Mouse (Mus musculus) embryonic stem cell, embryonic (primary cell): ENCODE results near the gene Mrpl4.

ENCODE experiments used
- CTCF ChIA-PET, 4 experiments: fragments of 300-600 bp in 2 of 4; fragments of 350-600 bp in 2 of 4; sonication (Branson Sonifier 250); formaldehyde crosslinking; loops; one replicate each; lab custom pipeline; 2022; ENCODE audit warnings: inconsistent platforms in 2 of 4; lab: Charles Lee
- POLR2A ChIA-PET, 4 experiments: fragments of 300-600 bp in 2 of 4; fragments of 350-600 bp in 2 of 4; sonication (Branson Sonifier 250); formaldehyde crosslinking; loops; one replicate each; lab custom pipeline; 2022; ENCODE audit warnings: antibody characterized with exemption in 4 of 4, inconsistent platforms in 1 of 4; lab: Charles Lee

Gene Mrpl4

GRCm38 (mm10) chr9:20976961-20977689 lies 25.4 kb upstream of the Mrpl4 start:
- ChIA-PET CTCF (interaction anchor here in 2 of 4 experiments (0.7 to 1.4 kb wide), 5 partner anchors 18 to 88 kb away, joined by 3 to 11 read pairs (median 3); partner anchors contain the start of genes Dnmt1 (in 1 of the 2), Eif3g (in 1 of the 2) and Icam4 (in 1 of the 2)), POLR2A (interaction anchor here in 3 of 4 experiments (0.8 to 22.4 kb wide), 27 partner anchors 12 to 314 kb away, joined by 3 to 411 read pairs (median 8); partner anchors contain the start of genes Mrpl4 (in 3 of the 3), Gm38431 (in 2 of the 3), Icam1 (in 2 of the 3) and Raver1 (in 2 of the 3))

- ChIA-PET POLR2A (interaction anchor here (0.5 to 22.4 kb wide), 76 partner anchors 8 to 458 kb away, joined by 3 to 411 read pairs (median 5); partner anchors contain the start of genes Eif3g (in 3 of the 4), Icam1 (in 3 of the 4), Mrpl4 (in 3 of the 4) and Dnmt1 (in 2 of the 4)), CTCF (interaction anchor here in 3 of 4 experiments (0.6 to 1.6 kb wide), 13 partner anchors 17 to 368 kb away, joined by 3 to 6 read pairs (median 3); partner anchors contain the start of genes Eif3g (in 1 of the 3), Pin1 (in 1 of the 3) and Ubl5 (in 1 of the 3))
These were observed 24.0 kb upstream of the Mrpl4 start for GRCm38 (mm10) chr9:20978409-20979095.

- POLR2A ChIA-PET: interaction anchor here (0.6 to 22.4 kb wide), 74 partner anchors 8 to 458 kb away, joined by 3 to 411 read pairs (median 5); partner anchors contain the start of genes Icam1 (in 3 of the 4), Mrpl4 (in 3 of the 4), Dnmt1 (in 2 of the 4) and Eif3g (in 2 of the 4)
- CTCF ChIA-PET: interaction anchor here in 3 of 4 experiments (0.6 to 1.6 kb wide), 14 partner anchors 16 to 369 kb away, joined by 3 to 6 read pairs (median 3); partner anchors contain the start of genes Eif3g (in 1 of the 3), Pin1 (in 1 of the 3) and Ubl5 (in 1 of the 3)
These were observed 23.4 kb upstream of the Mrpl4 start for GRCm38 (mm10) chr9:20979181-20979580.

GRCm38 (mm10) chr9:20979769-20980168 lies 22.8 kb upstream of the Mrpl4 start:
- ChIA-PET POLR2A (interaction anchor here (0.6 to 22.4 kb wide), 41 partner anchors 9 to 511 kb away, joined by 3 to 411 read pairs (median 7); partner anchors contain the start of genes Icam1 (in 3 of the 4), Dnmt1 (in 2 of the 4), Angptl6 (in 1 of the 4) and Eif3g (in 1 of the 4)), CTCF (interaction anchor here in 2 of 4 experiments (0.9 to 1.4 kb wide), 5 partner anchors 16 to 328 kb away, joined by 3 to 4 read pairs (median 3); partner anchors contain the start of genes Eif3g (in 1 of the 2) and Pin1 (in 1 of the 2))

GRCm38 (mm10) chr9:20982171-20982570 lies 20.4 kb upstream of the Mrpl4 start:
- CTCF ChIA-PET: interaction anchor here in 1 of 4 experiments (0.6 kb wide), 1 partner anchor 187 kb away, joined by 3 read pairs; no protein-coding TSS in a partner anchor
- POLR2A ChIA-PET: interaction anchor here in 3 of 4 experiments (0.6 to 22.4 kb wide), 28 partner anchors 8 to 339 kb away, joined by 3 to 411 read pairs (median 4); partner anchors contain the start of genes Dnmt1 (in 2 of the 3), Icam1 (in 2 of the 3), Mrpl4 (in 2 of the 3) and Ppan (in 2 of the 3)

GRCm38 (mm10) chr9:20983169-20983568 lies 19.4 kb upstream of the Mrpl4 start:
- CTCF ChIA-PET: interaction anchor here in 1 of 4 experiments (0.8 kb wide), 1 partner anchor 11 kb away, joined by 3 read pairs; no protein-coding TSS in a partner anchor
- POLR2A ChIA-PET: interaction anchor here in 3 of 4 experiments (0.6 to 22.4 kb wide), 26 partner anchors 9 to 241 kb away, joined by 3 to 411 read pairs (median 4); partner anchors contain the start of genes Dnmt1 (in 2 of the 3), Gm38431 (in 2 of the 3), Icam1 (in 2 of the 3) and Raver1 (in 2 of the 3)

GRCm38 (mm10) chr9:20986952-20987686 lies 15.4 kb upstream of the Mrpl4 start:
- ChIA-PET CTCF (interaction anchor here in 3 of 4 experiments (0.6 to 1.7 kb wide), 6 partner anchors 14 to 174 kb away, joined by 3 to 7 read pairs (median 3); no protein-coding TSS in a partner anchor), POLR2A (interaction anchor here (0.6 to 22.4 kb wide), 22 partner anchors 9 to 345 kb away, joined by 3 to 411 read pairs (median 4); partner anchors contain the start of genes Mrpl4 (in 2 of the 4), S1pr2 (in 2 of the 4), Dnmt1 (in 1 of the 4) and Eif3g (in 1 of the 4))

- POLR2A ChIA-PET: interaction anchor here in 3 of 4 experiments (0.6 to 22.4 kb wide), 26 partner anchors 8 to 445 kb away, joined by 3 to 411 read pairs (median 4); partner anchors contain the start of genes Mrpl4 (in 2 of the 3), S1pr2 (in 2 of the 3), Dnmt1 (in 1 of the 3) and Icam1 (in 1 of the 3)
- CTCF ChIA-PET: interaction anchor here (0.5 to 1.7 kb wide), 8 partner anchors 10 to 174 kb away, joined by 3 to 7 read pairs (median 3); no protein-coding TSS in a partner anchor
These were observed 14.6 kb upstream of the Mrpl4 start for GRCm38 (mm10) chr9:20987953-20988352.

GRCm38 (mm10) chr9:20990861-20991260 lies 11.7 kb upstream of the Mrpl4 start:
- ChIA-PET CTCF (interaction anchor here in 2 of 4 experiments (0.5 to 0.7 kb wide), 3 partner anchors 89 to 1632 kb away, joined by 3 to 5 read pairs (median 3); no protein-coding TSS in a partner anchor), POLR2A (interaction anchor here (0.6 to 22.4 kb wide), 17 partner anchors 9 to 113 kb away, joined by 3 to 411 read pairs (median 4); partner anchors contain the start of genes Gm38431 (in 2 of the 4), Raver1 (in 2 of the 4), S1pr2 (in 2 of the 4) and Dnmt1 (in 1 of the 4))

- ChIA-PET CTCF (interaction anchor here in 1 of 4 experiments (0.6 to 0.7 kb wide), 2 partner anchors 19 to 42 kb away, joined by 3 to 7 read pairs; no protein-coding TSS in a partner anchor), POLR2A (interaction anchor here (0.5 to 22.4 kb wide), 15 partner anchors 9 to 101 kb away, joined by 3 to 411 read pairs (median 4); partner anchors contain the start of genes S1pr2 (in 2 of the 4), Dnmt1 (in 1 of the 4), Gm38431 (in 1 of the 4) and Icam4 (in 1 of the 4))
These were observed 11.0 kb upstream of the Mrpl4 start for GRCm38 (mm10) chr9:20991587-20991986.

GRCm38 (mm10) chr9:20993165-20993898 lies 9.2 kb upstream of the Mrpl4 start:
- ChIA-PET CTCF (interaction anchor here (0.7 to 1.2 kb wide), 5 partner anchors 23 to 175 kb away, joined by 3 to 8 read pairs (median 4); no protein-coding TSS in a partner anchor), POLR2A (interaction anchor here (0.7 to 22.4 kb wide), 19 partner anchors 11 to 118 kb away, joined by 3 to 411 read pairs (median 4); partner anchors contain the start of genes S1pr2 (in 2 of the 4), Dnmt1 (in 1 of the 4), Eif3g (in 1 of the 4) and Icam1 (in 1 of the 4))

- CTCF ChIA-PET: interaction anchor here (0.6 to 1.9 kb wide), 9 partner anchors 16 to 280 kb away, joined by 3 to 9 read pairs (median 4); partner anchors contain the start of gene Eif3g (in 1 of the 4)
- POLR2A ChIA-PET: interaction anchor here in 3 of 4 experiments (0.6 to 22.4 kb wide), 17 partner anchors 10 to 117 kb away, joined by 3 to 411 read pairs (median 4); partner anchors contain the start of genes S1pr2 (in 2 of the 3), Dnmt1 (in 1 of the 3) and Eif3g (in 1 of the 3)
These were observed 7.5 kb upstream of the Mrpl4 start for GRCm38 (mm10) chr9:20995069-20995468.

GRCm38 (mm10) chr9:20997065-20997464 lies 5.5 kb upstream of the Mrpl4 start:
- ChIA-PET CTCF (interaction anchor here (0.6 to 2.8 kb wide), 18 partner anchors 9 to 259 kb away, joined by 3 to 15 read pairs (median 5); partner anchors contain the start of gene Eif3g (in 2 of the 4)), POLR2A (interaction anchor here in 3 of 4 experiments (0.5 to 22.4 kb wide), 22 partner anchors 9 to 1554 kb away, joined by 3 to 411 read pairs (median 5); partner anchors contain the start of genes S1pr2 (in 2 of the 3), Dnmt1 (in 1 of the 3), Eif3g (in 1 of the 3) and Gm38431 (in 1 of the 3))

- POLR2A ChIA-PET: interaction anchor here in 3 of 4 experiments (0.5 to 22.4 kb wide), 24 partner anchors 11 to 120 kb away, joined by 3 to 411 read pairs (median 5); partner anchors contain the start of genes Eif3g (in 2 of the 3), S1pr2 (in 2 of the 3), Dnmt1 (in 1 of the 3) and Gm38431 (in 1 of the 3)
- CTCF ChIA-PET: interaction anchor here (0.6 to 2.8 kb wide), 27 partner anchors 9 to 175 kb away, joined by 3 to 15 read pairs (median 4); partner anchors contain the start of gene Eif3g (in 2 of the 4)
These were observed 4.2 kb upstream of the Mrpl4 start for GRCm38 (mm10) chr9:20998337-20998736.
